Mouse (Mus musculus): ENCODE measurements around the gene Trim69.

- TF ChIP-seq POLR2A (IDR thresholded peaks at IDR 0.05; ENCODE audit: low read depth, low read length) (no peak), CTCF (IDR thresholded peaks at IDR 0.05; ENCODE audit: extremely low read depth, insufficient read depth, insufficient read length, insufficient replicate concordance) (no peak)
Observed at GRCm38 (mm10) chr2:122143111-122143510, 17.4 kb upstream of the Trim69 start.

All from spleen, adult 2 months (tissue).